Mouse (Mus musculus) thymus, postnatal 10 days (tissue): ENCODE data around the gene Gm17304.

Experiments
- DNase-seq, 2 experiments: peaks; one replicate each; pipeline ENCODE4 v3.0.0; 2021; ENCODE audit warnings: low spot score in 2 of 2

The Gm17304 gene

DNA sequence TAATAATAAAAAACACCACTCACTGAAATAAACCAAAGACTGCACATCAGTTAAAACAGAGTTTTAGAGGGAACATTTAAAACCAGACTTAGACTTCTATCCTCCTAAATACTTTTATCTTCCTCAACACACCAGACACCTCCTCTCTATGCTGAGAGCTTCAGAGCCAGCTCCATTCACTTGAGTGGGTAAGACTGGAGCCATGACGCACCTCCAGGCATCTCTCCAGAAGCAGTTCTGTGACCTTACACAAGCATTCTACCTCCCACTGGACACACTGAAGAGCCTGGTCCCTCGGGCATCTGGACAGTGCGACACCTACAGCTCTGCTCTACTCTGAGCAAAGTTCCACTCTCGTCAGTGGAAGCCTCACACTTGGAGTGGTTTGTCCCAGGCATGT lies 14.4 kb downstream of the Gm17304 start:
- DNase-seq, result no peak

DNA sequence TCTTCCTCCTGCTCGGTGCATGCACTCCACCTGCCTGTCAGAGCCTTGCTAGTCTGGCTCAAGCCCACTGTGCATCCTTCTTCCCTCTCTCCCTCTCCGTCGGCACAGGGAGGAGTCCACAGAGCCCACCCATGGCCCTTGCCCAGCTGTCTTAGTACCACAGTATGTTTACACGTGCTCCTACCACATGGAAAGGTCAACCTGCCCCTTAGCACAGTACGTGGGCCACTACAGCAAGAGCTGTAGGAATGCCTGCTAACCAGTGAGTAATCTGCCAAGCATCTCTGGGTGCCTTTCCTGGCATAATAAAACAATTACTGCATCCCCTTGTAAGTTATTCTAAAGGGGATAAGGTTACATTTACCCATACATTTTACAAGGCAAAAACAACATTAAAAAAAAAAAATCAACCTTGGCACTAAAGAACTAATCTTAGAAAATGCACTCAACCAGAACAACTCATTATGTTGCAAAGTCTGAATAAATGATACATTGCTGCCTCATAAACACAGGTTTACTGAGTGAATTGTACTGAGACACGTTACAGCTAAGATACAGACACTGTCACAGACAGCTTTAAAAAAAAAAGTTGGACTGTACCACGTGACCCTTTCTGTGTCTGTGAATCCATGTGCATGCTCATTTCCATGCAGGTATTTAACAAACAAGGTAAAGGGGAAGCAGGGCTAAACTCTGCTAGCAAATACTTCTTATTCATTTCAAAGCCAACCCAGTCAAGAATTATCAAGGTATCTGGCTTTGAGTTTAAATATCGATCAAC lies 19.7 kb downstream of the Gm17304 start:
- no peak for DNase-seq

DNA sequence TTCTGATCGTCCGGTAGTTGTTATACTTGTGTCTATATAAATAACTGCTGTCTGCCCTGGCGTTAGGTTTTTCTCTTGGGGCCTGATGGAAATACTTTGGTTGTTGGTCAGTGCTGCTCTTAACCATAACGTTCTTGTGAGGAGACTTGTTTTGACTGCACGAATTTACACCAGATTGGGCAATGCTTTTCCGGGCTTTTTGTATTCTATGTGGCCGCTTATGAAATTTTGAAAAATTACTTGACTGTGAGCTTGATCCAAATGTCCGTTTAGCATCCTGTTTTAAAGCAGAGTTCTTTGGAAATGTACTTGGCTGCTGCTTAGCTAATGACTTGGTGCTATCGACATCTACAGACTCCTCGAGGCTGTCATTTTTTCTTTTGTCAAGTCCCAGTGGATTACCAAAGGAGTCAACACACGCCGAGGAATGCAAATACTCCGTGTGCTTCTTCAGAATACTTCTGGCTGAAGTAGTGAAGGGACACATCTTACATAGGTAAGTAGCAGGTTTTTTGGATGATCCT lies 27.6 kb downstream of the Gm17304 start:
- no peak for DNase-seq

DNA sequence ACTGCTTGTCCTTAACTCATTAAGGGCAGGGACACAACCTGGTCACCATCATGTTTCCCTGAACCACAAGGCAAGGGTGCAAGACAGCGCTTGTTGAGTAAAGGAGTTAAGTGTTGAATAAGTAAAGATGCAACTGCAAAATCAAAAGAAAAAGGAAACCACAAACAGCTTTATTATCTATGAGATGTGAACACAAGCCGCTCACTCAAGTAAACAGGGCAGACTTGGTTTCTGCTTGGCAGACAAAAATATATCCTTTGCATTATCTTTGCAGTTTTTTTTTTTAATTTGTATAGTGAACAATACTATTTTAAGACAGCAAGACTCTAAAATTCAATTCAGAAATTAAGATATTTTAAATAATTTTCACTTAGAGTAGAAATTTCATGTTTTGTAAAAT lies 30.7 kb downstream of the Gm17304 start:
- no peak for DNase-seq

DNA sequence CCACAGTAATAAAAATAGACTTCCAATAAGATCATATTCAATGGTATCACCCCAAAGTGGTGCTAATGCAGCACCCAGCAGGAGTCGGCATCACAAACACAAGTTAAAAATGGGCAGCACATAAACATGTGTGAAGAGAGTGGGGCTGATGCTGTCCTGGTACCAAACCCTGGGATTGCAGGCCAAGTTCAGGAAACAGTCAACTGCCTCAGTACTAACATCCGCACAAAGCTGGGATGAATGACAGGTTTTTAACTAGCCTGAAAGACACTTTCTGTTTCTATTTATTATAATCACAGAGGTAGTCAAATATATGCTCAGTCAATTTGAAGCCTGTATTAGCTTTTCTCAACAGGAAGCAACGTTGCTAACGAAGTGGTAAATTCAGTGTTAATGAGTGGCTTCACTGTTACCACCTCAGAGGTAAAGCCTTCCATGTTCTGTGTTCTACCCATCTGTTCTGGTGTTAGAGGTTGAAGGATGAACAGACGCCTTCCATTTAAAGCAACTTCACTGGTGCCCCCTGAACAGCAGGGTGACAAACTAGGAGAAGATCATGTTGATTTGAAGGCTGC lies 31.4 kb downstream of the Gm17304 start:
- DNase-seq, result no peak

DNA sequence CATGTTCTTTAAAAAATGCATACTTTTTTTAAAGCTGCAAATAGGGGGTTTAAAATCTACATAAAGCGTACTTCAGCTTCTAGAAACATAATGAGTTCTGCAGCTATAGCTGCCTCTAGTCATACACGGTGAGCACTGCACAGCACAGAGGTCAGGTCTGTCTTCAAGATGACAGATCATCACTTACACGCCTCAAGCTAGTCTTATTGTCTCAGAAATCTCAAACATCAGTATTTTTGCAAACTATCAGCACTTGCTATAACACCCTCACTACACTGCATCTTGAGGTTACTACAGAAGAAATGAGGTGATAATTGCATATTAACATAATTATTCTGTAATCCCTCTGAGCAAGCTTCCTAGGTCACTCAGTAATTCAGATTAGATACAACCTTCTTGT lies 33.0 kb downstream of the Gm17304 start:
- no peak for DNase-seq

DNA sequence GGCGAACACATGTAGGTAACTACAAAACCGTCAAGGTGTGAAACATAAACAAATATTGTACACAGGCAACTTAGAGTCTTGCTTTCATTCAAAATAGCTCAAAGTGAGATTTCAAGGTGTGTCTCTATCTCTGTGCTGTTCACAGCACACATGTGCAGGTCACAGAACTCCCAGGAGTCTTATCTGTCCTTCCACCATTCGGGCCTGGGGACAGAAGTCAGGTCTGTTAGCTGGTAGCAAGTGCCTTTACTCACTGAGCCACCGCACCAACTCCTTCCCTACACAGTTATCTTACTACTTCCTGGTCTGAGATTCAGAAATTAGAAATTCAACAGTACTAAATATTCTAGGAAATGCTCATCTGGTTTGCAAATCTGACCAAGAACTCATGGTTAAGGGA lies 34.5 kb downstream of the Gm17304 start:
- no peak for DNase-seq

DNA sequence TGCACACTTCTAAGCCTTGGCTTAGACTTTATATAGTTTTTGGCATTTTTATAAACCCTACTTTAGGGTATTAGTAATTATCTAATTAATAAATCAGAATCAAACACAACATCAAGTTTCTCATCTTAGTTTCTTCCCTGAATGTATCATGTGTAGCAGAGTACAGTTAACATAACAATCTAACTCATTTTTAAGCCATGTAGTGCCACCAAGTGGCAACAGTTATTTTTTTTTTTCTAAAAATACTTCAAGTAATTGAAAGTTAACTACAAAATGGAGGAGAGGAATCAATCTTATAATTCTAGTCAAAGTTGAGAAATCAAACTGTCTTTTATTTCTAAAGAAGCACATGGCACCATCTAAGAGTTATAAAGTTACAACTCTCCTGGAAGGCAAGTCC lies 40.5 kb downstream of the Gm17304 start:
- DNase-seq, result no peak

DNA sequence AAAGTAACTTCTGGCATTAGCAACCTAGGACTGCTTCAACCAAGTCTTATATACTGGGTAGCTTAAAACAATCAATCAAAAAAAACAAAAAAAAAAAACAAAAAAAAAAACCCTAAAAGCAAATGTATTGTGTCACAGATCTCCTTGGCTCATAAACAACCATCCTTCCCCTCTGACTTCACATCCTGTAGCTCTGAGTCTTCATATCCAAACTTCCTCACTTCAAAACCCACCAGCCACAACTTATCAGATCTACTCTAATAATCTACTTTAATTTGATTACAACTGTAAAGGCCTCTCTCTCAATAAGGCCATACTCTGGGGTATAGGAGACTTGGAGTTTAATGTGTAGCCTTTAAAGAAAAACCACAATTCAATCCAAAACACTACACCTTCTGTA lies 41.1 kb downstream of the Gm17304 start:
- no peak for DNase-seq

DNA sequence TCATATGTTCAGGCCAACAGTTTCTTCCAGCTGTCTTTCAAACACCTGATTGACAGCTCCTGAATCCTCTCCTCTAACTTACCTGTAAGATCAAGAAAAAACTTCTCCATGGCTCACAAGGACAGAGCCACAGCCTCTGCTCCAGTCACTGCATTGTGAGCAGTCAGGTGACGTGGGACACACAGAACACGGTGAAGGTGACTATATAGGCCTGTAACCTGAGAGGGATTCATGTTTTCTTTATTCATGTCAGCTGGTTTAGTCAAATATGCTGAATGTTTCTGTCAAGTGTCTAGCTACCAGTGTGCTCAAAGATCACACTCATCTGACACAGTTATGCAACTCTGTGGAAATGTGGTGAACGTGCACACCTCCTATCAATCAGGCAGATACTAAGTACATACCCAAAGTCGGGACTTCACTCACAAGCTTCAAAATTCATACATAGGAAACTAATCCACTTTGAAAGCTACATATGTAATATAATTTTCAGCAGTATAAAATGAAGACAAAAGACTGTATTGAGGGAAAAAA lies 43.4 kb downstream of the Gm17304 start:
- DNase-seq, result no peak

DNA sequence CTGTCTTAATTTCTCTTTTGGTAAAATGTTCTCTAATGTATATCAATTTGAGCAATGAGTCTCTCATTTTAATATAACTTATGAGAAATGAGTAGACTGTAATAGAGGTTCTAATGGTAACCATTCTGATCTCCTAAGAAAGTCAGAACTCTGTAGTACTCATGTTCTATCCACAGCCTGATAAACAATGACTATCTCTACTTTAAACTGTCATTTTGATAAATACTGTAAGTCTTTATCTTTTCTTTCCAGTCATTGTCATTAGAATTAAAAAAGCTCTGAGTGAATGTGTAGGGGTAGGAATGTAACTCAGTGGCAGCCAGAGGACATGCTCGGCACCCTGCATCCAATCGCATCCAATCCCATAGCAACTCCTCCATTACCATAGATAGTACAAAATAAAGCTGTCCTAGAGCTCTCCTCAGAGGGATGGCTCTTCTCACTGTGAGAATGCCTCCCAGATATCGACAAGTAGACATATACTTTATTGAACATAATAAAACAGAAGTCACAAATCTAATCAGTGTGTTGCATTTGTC lies 44.0 kb downstream of the Gm17304 start:
- no peak for DNase-seq
